Mouse (Mus musculus) heart, adult 2 months (tissue): ENCODE data around the gene Mcfd2.

Source experiments
- CTCF ChIP-seq: fragments of 200-600 bp; IDR thresholded peaks from 2 replicates; pipeline ENCODE4 v1.8.1; 2022; ENCODE audit warnings: antibody characterized with exemption, mild to moderate bottlenecking, moderate library complexity
- EP300 ChIP-seq: fragments of 200-500 bp; IDR thresholded peaks from 2 replicates; pipeline ENCODE4 v1.6.1; 2011; ENCODE audit warnings: low read depth, low read length, control low read depth; ENCODE audit not compliant: insufficient read depth

- TF ChIP-seq CTCF (no peak), EP300 (no peak)
These were observed 17.5 kb upstream of the Mcfd2 start for GRCm38 (mm10) chr17:87283055-87283754.
